Mouse (Mus musculus) heart, adult 2 months (tissue): ENCODE measurements around the gene Kmt2d. TPM values are rescaled to one million over a fixed set of nuclear protein-coding genes. Genes with fewer than 3 reads are reported as not detected.

ENCODE experiments used
- DNase-seq, 2 experiments: peaks; one replicate each; pipeline ENCODE4 v3.0.0; 2021
- H3K27ac ChIP-seq: fragments of 200-600 bp; 2 replicates; pipeline ENCODE4 v1.8.1; 2022
- H3K27me3 ChIP-seq: fragments of 200-500 bp; 2 replicates; pipeline ENCODE4 v1.6.1; 2012; ENCODE audit warnings: mild to moderate bottlenecking, low read length, inconsistent platforms, mixed read lengths; ENCODE audit not compliant: control insufficient read depth, insufficient read depth
- H3K36me3 ChIP-seq: fragments of 200-500 bp; 2 replicates; pipeline ENCODE4 v1.6.1; 2012; ENCODE audit warnings: low read length, inconsistent platforms; ENCODE audit not compliant: control insufficient read depth, insufficient read depth
- H3K4me1 ChIP-seq: fragments of 200-500 bp; 2 replicates; pipeline ENCODE4 v1.6.1; 2011; ENCODE audit warnings: low read length; ENCODE audit not compliant: control insufficient read depth, insufficient read depth
- H3K4me3 ChIP-seq: fragments of 200-600 bp; 2 replicates; pipeline ENCODE4 v1.8.1; 2022
- H3K79me2 ChIP-seq: fragments of 200-500 bp; replicated peaks from 2 replicates; pipeline ENCODE4 v1.6.1; 2012; ENCODE audit warnings: mild to moderate bottlenecking, inconsistent platforms, low read length, moderate library complexity, mixed read lengths; ENCODE audit not compliant: control insufficient read depth, insufficient read depth
- H3K9ac ChIP-seq: fragments of 200-500 bp; 2 replicates; pipeline ENCODE4 v1.6.1; 2012; ENCODE audit warnings: low read depth, mild to moderate bottlenecking, control low read depth, inconsistent platforms, low read length, mixed read lengths
- CTCF ChIP-seq: fragments of 200-600 bp; IDR thresholded peaks from 2 replicates; pipeline ENCODE4 v1.8.1; 2022; ENCODE audit warnings: antibody characterized with exemption, mild to moderate bottlenecking, moderate library complexity
- EP300 ChIP-seq: fragments of 200-500 bp; IDR thresholded peaks from 2 replicates; pipeline ENCODE4 v1.6.1; 2011; ENCODE audit warnings: low read depth, low read length, control low read depth; ENCODE audit not compliant: insufficient read depth
- POLR2A ChIP-seq: fragments of 200-500 bp; IDR thresholded peaks from 2 replicates; pipeline ENCODE4 v1.6.1; 2011; ENCODE audit warnings: mild to moderate bottlenecking, low read depth, low read length, control low read depth; ENCODE audit not compliant: insufficient read depth
- WGBS: fragments of 180-500 bp; shearing (Covaris S2); methylation state at CpG from one replicate; pipeline ENCODE4 v1.1.7; 2018; 5-methylcytosine and 5-hydroxymethylcytosine counted together
- intact Hi-C: fragments of 180-260 bp; cut with DNase I; formaldehyde crosslinking; loops from one replicate; pipeline ENCODE4 v1.15.1; 2025
- polyA plus RNA-seq: library from polyadenylated mRNA; depleted of rRNA; stranded (reverse); fragments of >200 nt; gene quantifications from 2 replicates; pipeline ENCODE4 v1.2.3, GENCODE M21; 2012
- total RNA-seq, 2 experiments: library from RNA; stranded (reverse); gene quantifications; 2 replicates each; pipeline ENCODE4 v1.2.3; 2021

Kmt2d gene
- total and polyA plus RNA-seq, 3 experiments: 17.7 to 56.5 (median 51.3) TPM

DNA sequence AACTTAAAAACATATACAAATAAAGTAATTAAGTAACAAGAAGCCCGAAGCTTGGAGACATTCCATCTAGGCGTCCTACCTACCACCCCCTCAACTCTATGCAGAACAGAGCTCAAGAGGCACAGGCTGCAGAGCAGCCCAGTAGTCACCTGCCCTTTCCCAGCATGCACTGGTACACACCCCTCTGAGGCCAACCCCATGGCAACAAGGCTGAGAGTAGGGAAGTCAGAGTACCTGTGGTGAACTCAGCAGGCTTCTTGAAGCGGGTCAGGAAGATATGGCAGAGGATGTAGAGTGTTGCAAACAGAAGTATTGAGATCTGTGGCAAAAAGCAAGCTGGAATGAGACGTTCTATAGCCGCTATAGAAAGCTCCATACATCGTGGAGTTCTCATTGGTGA lies 43.9 kb upstream of the Kmt2d start:
- TF ChIP-seq EP300 (no peak), CTCF (no peak), POLR2A (no peak)

DNA sequence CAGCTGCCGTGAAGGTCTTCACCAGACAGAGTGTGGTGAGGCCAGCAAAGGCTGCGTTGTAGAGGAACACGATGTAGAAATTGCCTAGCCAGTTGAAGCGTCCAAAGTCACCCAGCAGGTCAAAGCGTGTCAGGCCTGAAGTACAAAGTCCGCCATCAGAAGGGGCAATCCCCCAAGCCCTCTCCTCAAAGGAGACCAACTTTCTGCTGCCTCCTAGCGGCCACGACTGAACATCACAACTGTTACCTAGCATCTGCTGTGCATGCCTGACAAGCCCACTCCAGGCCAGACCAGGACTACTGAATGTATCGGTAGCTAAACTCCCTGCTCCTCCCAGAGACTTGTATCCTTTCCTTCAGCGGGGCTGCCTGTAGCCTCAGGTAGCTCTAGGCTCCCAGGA lies 33.7 kb upstream of the Kmt2d start:
- H3K4me3 ChIP-seq: no peak overlapping the region
- H3K27me3 ChIP-seq: no peaks in the 10 kb centered on the region
- no peak overlapping the region for H3K9ac ChIP-seq
- H3K36me3 ChIP-seq: no peaks in the 10 kb centered on the region
- H3K79me2 ChIP-seq: no peaks in the 10 kb centered on the region
- intact Hi-C loops: no loop called here
- 44% methylated on average over 10 of the region's 10 CpGs for WGBS
- no peak overlapping the region for H3K27ac ChIP-seq
- DNase-seq: peak in 1 of 2 experiments; percentile 57
- TF ChIP-seq POLR2A (no peak), CTCF (peak; percentile 82), EP300 (no peak)
- no peaks in the 10 kb centered on the region for H3K4me1 ChIP-seq

More for the DNA sequence above, 43.9 kb upstream of the Kmt2d start:
- Histone ChIP-seq H3K27me3 (no peaks in the 10 kb centered on the region), H3K36me3 (no peaks in the 10 kb centered on the region), H3K9ac (no peak overlapping the region), H3K79me2 (peaks cover 3% of the 10 kb centered on the region), H3K4me3 (no peak overlapping the region), H3K4me1 (no peaks in the 10 kb centered on the region; the same call in 1 of the 2 replicates), H3K27ac (no peak overlapping the region)
- intact Hi-C loops: loop anchor here (5.0 kb wide), 2 partner anchors 33 to 83 kb away; partner anchors contain the start of gene Prkag1
- no peak for DNase-seq
- 93% methylated on average over 6 of the region's 6 CpGs for WGBS

DNA sequence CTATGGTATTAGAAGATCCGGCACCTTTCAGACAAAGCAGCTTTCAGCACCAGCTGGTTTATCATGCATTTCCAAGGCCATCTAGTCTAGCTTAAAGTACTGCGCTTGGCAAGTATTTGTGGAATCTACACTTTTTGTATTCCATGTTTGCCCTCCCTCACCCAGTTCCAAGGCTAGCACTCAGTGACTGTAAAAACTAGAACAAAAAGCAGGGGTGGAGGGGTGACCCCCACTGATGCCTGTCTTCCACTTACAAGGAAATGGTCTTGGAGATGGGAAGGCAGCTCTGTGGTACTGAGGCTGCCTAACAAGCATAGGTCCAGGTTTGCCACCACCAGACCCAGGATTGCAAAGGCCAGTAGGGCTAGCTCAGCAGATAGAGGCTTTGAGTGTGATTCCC lies 31.6 kb upstream of the Kmt2d start:
- H3K4me1 ChIP-seq: no peaks in the 10 kb centered on the region; the same call in 1 of the 2 replicates
- DNase-seq: no peak
- H3K36me3 ChIP-seq: no peaks in the 10 kb centered on the region
- no peak for TF ChIP-seq POLR2A
- TF ChIP-seq EP300: no peak
- no peak for TF ChIP-seq CTCF
- no peak overlapping the region for H3K27ac ChIP-seq
- no peaks in the 10 kb centered on the region for H3K79me2 ChIP-seq
- 85% methylated on average over 2 of the region's 2 CpGs for WGBS
- no peak overlapping the region for H3K9ac ChIP-seq
- H3K27me3 ChIP-seq: peaks cover 2% of the 10 kb centered on the region; the same call in 1 of the 2 replicates
- intact Hi-C loops: no loop called here
- H3K4me3 ChIP-seq: no peak overlapping the region

DNA sequence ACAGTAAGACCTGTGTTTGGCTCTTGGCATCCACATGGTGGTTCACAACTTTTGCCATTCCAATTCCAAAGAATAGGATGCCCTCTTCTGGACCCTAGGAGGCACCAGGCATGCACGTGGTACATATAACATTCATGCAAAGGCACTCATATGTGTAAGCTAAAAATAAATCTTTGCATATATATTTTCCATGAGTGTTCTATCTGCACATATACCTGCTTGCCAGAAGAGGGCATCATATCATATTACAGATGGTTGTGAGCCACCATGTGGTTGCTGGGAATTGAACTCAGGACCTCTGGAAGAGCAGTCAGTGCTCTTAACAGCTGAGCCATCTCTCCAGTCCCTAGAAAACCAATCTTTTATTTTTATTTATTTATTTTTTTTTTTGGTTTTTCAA lies 30.5 kb upstream of the Kmt2d start:
- Histone ChIP-seq H3K9ac (no peak overlapping the region), H3K36me3 (no peaks in the 10 kb centered on the region), H3K4me3 (no peak overlapping the region), H3K27me3 (peaks cover 2% of the 10 kb centered on the region; the same call in 1 of the 2 replicates), H3K4me1 (peaks cover 1% of the 10 kb centered on the region), H3K79me2 (no peaks in the 10 kb centered on the region), H3K27ac (no peak overlapping the region)
- intact Hi-C loops: no loop called here
- 50% methylated on average over 1 of the region's 1 CpGs for WGBS
- DNase-seq: no peak
- no peak for TF ChIP-seq POLR2A
- peak; percentile 38 for TF ChIP-seq CTCF

DNA sequence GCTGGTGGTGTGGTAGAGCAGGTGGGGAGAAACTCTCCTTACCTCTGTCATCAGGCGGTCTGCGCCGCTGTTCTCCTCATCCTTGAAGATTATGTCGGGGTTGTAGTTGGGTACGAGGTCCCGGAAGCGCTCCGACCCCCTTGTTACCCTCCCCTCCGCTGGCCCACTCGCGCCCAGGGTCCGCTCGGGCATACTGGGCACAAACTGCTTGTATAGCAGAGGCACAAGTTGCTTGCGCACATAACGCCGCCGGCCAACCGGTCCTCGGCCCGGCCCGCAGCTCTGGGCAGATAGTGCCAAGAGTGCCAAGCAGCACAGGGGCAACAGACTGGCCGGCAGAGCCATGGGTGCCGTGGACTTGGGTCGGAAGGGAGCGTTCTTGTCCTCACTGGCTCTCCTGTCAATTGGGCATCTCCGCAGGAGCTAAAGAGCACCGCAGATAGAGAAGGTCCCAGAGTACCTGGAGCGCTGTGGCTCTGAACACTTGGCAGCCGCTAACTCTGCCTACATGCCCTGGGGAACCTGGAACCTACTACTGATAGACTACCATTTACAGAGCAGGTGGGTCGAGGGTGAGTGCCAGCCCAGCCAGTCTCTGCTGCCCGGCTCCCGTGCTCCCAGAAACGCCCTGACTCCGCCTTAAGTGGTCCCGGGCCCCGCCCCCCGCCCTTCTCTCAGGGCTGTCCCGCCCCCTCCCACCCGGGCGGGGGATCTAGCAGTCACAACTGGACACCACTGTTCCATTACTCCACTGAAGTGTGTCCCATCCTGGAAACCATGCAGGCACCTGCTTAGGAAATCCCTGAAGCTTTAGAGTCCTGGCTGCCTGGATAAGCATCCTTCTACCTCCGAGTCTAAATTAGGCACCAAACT lies 27.2 kb upstream of the Kmt2d start, which contains the start of gene Dhh:
Gene Dhh (minus strand): TSS at position 613 of the 873 bp plus-strand sequence.
- Histone ChIP-seq H3K36me3 (no peaks in the 10 kb centered on the region), H3K9ac (0 out of 2 replicates have a peak within 1 kb of the TSS, but pooled peaks have one; percentile 21), H3K79me2 (no peaks in the 10 kb centered on the region), H3K27me3 (peaks cover 5% of the 10 kb centered on the region), H3K27ac (peak within 1 kb of the TSS; percentile 23; the same call in 1 of the 2 replicates), H3K4me3 (peak within 1 kb of the TSS; percentile 35), H3K4me1 (peaks cover 8% of the 10 kb centered on the region)
- 3% methylated on average over 41 of the region's 41 CpGs for WGBS
- intact Hi-C loops: no loop called here
- TF ChIP-seq CTCF: no peak
- TF ChIP-seq EP300: no peak
- DNase-seq: no peak

DNA sequence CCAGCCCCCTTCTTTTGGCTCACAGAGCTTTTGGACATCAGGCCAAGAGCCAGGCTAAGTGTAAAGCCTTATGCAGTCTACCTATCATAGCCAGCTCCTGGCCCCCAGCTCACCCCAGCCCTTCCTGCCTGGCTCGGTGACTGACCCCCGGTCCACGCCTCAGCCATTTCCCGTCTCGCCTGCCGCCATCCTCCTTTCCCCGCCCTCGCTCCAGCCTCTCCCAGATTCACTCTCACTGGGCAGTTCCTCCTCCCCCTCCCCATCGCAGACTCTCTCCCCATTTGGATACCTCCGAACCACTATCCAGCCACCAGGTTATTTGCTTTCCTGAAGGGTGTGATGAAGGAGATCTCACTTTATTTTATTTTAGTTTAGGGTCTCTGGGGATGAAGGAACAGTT lies 26.5 kb upstream of the Kmt2d start:
- H3K27me3 ChIP-seq: peaks cover 5% of the 10 kb centered on the region
- WGBS: 20% methylated on average over 10 of the region's 10 CpGs
- no peak for TF ChIP-seq POLR2A
- TF ChIP-seq EP300: no peak
- no peak for TF ChIP-seq CTCF
- no peaks in the 10 kb centered on the region for H3K79me2 ChIP-seq
- H3K27ac ChIP-seq: peak overlapping the region; percentile 23; the same call in 1 of the 2 replicates
- intact Hi-C loops: no loop called here
- H3K36me3 ChIP-seq: no peaks in the 10 kb centered on the region
- peaks cover 8% of the 10 kb centered on the region for H3K4me1 ChIP-seq
- H3K9ac ChIP-seq: no peak overlapping the region
- peak overlapping the region; percentile 35 for H3K4me3 ChIP-seq
- peak; percentile 44 to 55 for DNase-seq
